Mouse (Mus musculus) limb, embryonic 12.5 days (tissue): ENCODE data around the gene Lamb3. TPM values are rescaled to one million over a fixed set of nuclear protein-coding genes. Genes with fewer than 3 reads are reported as not detected.

Experiments used
- ATAC-seq: fragments of 200-750 bp; cut with Nextera tagmentation; 2 replicates; pipeline ENCODE4 v1.8.0; 2017; ENCODE audit warnings: low read depth, moderate TSS enrichment; ENCODE audit not compliant: insufficient number of reproducible peaks, insufficient read depth, low FRiP score, low TSS enrichment
- H3K27ac ChIP-seq: fragments of 300-500 bp; sonication (generic); 2 replicates; pipeline ENCODE4 v1.5.1; 2016; ENCODE audit warnings: mild to moderate bottlenecking, moderate library complexity
- H3K27me3 ChIP-seq: fragments of 300-500 bp; sonication (generic); 2 replicates; pipeline ENCODE4 v1.6.1; 2016; ENCODE audit warnings: mild to moderate bottlenecking, moderate library complexity
- H3K36me3 ChIP-seq: fragments of 300-500 bp; sonication (generic); 2 replicates; pipeline ENCODE4 v1.6.1; 2016; ENCODE audit warnings: mild to moderate bottlenecking, moderate library complexity
- H3K4me1 ChIP-seq: fragments of 300-500 bp; sonication (generic); replicated peaks from 2 replicates; pipeline ENCODE4 v1.6.1; 2016
- H3K4me2 ChIP-seq: fragments of 300-500 bp; sonication (generic); 2 replicates; pipeline ENCODE4 v1.6.1; 2016; ENCODE audit warnings: mild to moderate bottlenecking, moderate library complexity
- H3K4me3 ChIP-seq: fragments of 300-500 bp; sonication (generic); replicated peaks from 2 replicates; pipeline ENCODE4 v1.5.1; 2016; ENCODE audit warnings: mild to moderate bottlenecking
- H3K9ac ChIP-seq: fragments of 300-500 bp; sonication (generic); replicated peaks from 2 replicates; pipeline ENCODE4 v1.6.1; 2016; ENCODE audit warnings: mild to moderate bottlenecking, moderate library complexity
- H3K9me3 ChIP-seq: fragments of 300-500 bp; sonication (generic); 2 replicates; pipeline ENCODE4 v1.6.1; 2016; ENCODE audit warnings: mild to moderate bottlenecking, moderate library complexity
- WGBS: fragments of 180-500 bp; shearing (Covaris S2); methylation state at CpG from one replicate; pipeline ENCODE4 v1.1.7; 2016; 5-methylcytosine and 5-hydroxymethylcytosine counted together
- polyA plus RNA-seq: library from polyadenylated mRNA; unstranded; fragments of >200 nt; fragmentation: Nextera tagmentation; extraction: Ambion mirVana; gene quantifications from 2 replicates; pipeline ENCODE4 v1.2.1, GENCODE M21; 2016

Lamb3 gene
- 2.0 and 2.2 TPM in 2 replicates for polyA plus RNA-seq

DNA sequence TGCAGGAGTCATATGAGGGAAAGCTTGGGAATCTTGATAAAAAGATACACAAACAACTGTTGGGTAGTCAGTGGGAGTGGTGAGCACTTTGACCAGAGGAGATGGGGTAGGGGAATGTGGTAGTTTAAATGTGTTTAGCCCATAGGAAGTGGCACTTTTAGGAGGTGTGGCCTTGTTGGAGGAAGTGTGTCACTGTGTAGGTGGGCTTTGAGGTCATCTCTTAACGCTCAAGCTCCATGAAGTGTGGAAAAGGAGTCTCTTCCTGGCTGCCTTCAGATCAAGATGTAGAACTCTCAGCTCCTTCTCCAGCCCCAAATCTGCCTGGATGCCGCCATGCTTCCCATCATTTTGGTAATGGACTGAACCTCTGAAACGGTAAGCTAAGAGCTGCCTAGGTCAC lies at the start of gene Lamb3:
Gene Lamb3, plus strand, starts transcription at position 197 of the 400 bp plus-strand sequence.
- H3K27me3 ChIP-seq, result no peaks in the 10 kb centered on the region
- WGBS, result 85% methylated on average over 3 of the region's 3 CpGs
- no peak within 1 kb of the TSS for H3K4me2 ChIP-seq
- no peaks in the 10 kb centered on the region for H3K36me3 ChIP-seq
- no peak within 1 kb of the TSS for H3K9ac ChIP-seq
- no peaks in the 10 kb centered on the region for H3K9me3 ChIP-seq
- H3K4me1 ChIP-seq, result no peaks in the 10 kb centered on the region
- no peak within 1 kb of the TSS for H3K27ac ChIP-seq
- no peak within 1 kb of the TSS for H3K4me3 ChIP-seq
- ATAC-seq, result no peak

- no peaks in the 10 kb centered on the region for H3K36me3 ChIP-seq
- peaks cover 17% of the 10 kb centered on the region for H3K4me1 ChIP-seq
- no peaks in the 10 kb centered on the region for H3K9me3 ChIP-seq
- H3K27me3 ChIP-seq, result peaks cover 16% of the 10 kb centered on the region
- no peak overlapping the region for H3K27ac ChIP-seq
- ATAC-seq, result no peak
- no peak overlapping the region for H3K4me3 ChIP-seq
- 28% methylated on average over 3 of the region's 3 CpGs for WGBS
- no peak overlapping the region for H3K9ac ChIP-seq
- no peak overlapping the region for H3K4me2 ChIP-seq
These were observed 48.3 kb upstream of the Lamb3 start for GRCm38 (mm10) chr1:193159163-193159562.

DNA sequence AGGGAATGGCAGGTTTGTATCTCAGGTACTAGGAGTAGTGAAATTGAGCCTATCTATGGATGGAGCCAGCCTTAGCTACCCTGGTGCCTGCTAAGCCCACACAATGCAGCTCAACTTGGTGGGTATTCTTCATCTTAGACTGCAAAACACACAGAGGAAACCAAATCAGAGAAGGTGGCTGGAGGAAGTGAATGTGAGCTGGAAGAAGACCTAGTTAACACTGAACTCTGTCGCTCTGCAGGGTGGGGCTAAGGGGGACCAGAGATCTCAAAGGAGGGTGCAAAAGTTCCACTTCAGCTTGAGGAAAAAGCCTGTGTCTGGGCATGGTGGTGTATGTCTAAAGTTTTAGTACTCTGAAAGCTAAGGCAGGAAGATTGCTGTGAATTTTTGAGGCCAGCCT lies 47.9 kb upstream of the Lamb3 start:
- 62% methylated on average over 1 of the region's 1 CpGs for WGBS
- Histone ChIP-seq H3K4me2 (no peak overlapping the region), H3K9me3 (no peaks in the 10 kb centered on the region), H3K9ac (no peak overlapping the region), H3K36me3 (no peaks in the 10 kb centered on the region), H3K27me3 (peaks cover 12% of the 10 kb centered on the region), H3K27ac (no peak overlapping the region), H3K4me3 (no peak overlapping the region), H3K4me1 (peaks cover 17% of the 10 kb centered on the region)
- no peak for ATAC-seq

GRCm38 (mm10) chr1:193160317-193161032 lies 47.0 kb upstream of the Lamb3 start:
- Histone ChIP-seq H3K4me3 (peak overlapping the region; percentile 27), H3K36me3 (no peaks in the 10 kb centered on the region), H3K4me2 (peak overlapping the region; percentile 54), H3K27ac (no peak overlapping the region), H3K4me1 (peaks cover 17% of the 10 kb centered on the region), H3K9ac (peak overlapping the region; percentile 37; the same call in 1 of the 2 replicates), H3K27me3 (peaks cover 4% of the 10 kb centered on the region; the same call in 1 of the 2 replicates), H3K9me3 (no peaks in the 10 kb centered on the region)
- ATAC-seq, result 0 out of 2 replicates have a peak, but pooled peaks have one; percentile 59
- 17% methylated on average over 18 of the region's 18 CpGs for WGBS

DNA sequence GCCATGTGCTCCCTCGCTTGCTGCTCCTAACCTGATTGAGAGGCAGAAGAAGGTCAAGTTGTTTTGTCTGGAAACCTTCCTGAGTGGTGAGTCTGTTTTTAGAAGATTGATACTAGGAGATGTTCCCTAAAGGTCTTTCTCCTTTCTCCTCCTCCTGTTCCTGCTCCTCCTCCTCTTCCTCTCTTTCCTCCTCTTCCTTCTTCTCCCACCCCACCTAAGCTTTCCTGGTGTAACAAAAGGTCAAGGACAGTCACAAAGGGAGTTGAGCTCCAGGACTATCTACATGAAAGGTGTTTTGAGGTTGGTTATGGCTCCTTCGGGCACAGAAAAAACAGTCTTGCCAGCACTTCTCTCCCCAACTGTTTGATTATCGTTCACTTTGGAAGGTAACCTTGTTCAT lies 39.8 kb upstream of the Lamb3 start, which contains the start of gene A130010J15Rik:
Gene A130010J15Rik, plus strand, starts transcription at position 301 of the 400 bp plus-strand sequence.
- H3K27ac ChIP-seq, result no peak within 1 kb of the TSS
- 84% methylated on average over 3 of the region's 3 CpGs for WGBS
- no peak for ATAC-seq
- no peak within 1 kb of the TSS for H3K4me3 ChIP-seq
- no peaks in the 10 kb centered on the region for H3K36me3 ChIP-seq
- H3K4me1 ChIP-seq, result peaks cover 5% of the 10 kb centered on the region
- H3K9ac ChIP-seq, result no peak within 1 kb of the TSS
- no peak within 1 kb of the TSS for H3K4me2 ChIP-seq
- H3K9me3 ChIP-seq, result no peaks in the 10 kb centered on the region
- H3K27me3 ChIP-seq, result no peaks in the 10 kb centered on the region; the same call in 1 of the 2 replicates

GRCm38 (mm10) chr1:193169228-193169627 lies 38.3 kb upstream of the Lamb3 start:
- no peak overlapping the region for H3K27ac ChIP-seq
- WGBS, result 81% methylated on average over 7 of the region's 7 CpGs

GRCm38 (mm10) chr1:193169856-193170255 lies 37.6 kb upstream of the Lamb3 start:
- no peaks in the 10 kb centered on the region for H3K36me3 ChIP-seq
- no peaks in the 10 kb centered on the region for H3K9me3 ChIP-seq
- H3K9ac ChIP-seq, result no peak overlapping the region
- ATAC-seq, result no peak
- H3K4me3 ChIP-seq, result no peak overlapping the region
- no peak overlapping the region for H3K27ac ChIP-seq
- WGBS, result 91% methylated on average over 2 of the region's 2 CpGs
- peaks cover 12% of the 10 kb centered on the region for H3K4me1 ChIP-seq
- no peaks in the 10 kb centered on the region for H3K27me3 ChIP-seq
- H3K4me2 ChIP-seq, result no peak overlapping the region

More at GRCm38 (mm10) chr1:193169228-193169627, 38.3 kb upstream of the Lamb3 start:
- H3K9me3 ChIP-seq, result no peaks in the 10 kb centered on the region
- ATAC-seq, result no peak
- H3K4me2 ChIP-seq, result no peak overlapping the region
- no peaks in the 10 kb centered on the region for H3K36me3 ChIP-seq
- H3K9ac ChIP-seq, result no peak overlapping the region
- peaks cover 10% of the 10 kb centered on the region for H3K4me1 ChIP-seq
- H3K27me3 ChIP-seq, result no peaks in the 10 kb centered on the region
- no peak overlapping the region for H3K4me3 ChIP-seq

DNA sequence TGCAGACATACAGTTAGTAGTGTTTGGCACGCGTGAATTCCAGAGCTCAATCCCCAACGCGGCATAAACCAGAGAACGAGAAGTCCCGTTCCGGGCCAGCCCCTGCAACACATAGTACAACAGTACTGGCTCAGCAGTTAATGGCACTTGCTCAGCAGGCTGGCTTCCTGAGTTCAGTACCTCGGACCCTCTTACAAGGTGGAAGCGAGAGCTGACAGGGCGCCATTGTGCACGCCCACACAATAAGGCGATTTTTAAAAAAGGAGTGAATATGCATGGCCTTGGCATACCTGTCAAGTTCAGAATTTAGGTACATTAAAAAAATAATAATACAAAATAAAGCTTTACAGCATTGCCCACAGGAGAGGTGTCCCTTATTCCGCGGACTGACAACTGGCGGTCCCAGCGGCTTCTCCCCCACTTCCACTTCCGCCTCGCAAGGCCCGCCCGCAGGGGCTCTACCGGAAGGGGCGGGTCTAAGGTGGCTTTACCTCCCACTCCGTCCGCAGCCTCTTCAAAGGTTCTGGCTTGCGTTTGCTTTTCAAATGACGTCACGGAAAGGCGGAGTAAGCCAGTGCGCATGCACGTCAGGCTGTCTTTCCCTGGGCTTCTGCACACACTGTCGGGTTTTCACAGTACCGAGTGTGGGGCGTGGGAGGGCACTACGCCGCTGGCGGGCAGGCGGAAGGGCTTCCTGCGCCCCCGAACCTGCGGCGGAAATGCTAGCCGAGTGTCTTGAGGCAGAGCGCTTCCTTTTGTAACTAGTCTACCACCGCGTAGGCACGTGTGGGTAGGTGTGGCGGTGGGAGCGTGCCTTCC lies 34.3 kb upstream of the Lamb3 start:
- 2% methylated on average over 48 of the region's 48 CpGs for WGBS
- Histone ChIP-seq H3K27ac (peak overlapping the region; percentile 87), H3K4me2 (peak overlapping the region; percentile 78), H3K27me3 (no peaks in the 10 kb centered on the region), H3K9ac (peak overlapping the region; percentile 77), H3K4me1 (peaks cover 12% of the 10 kb centered on the region), H3K9me3 (no peaks in the 10 kb centered on the region), H3K4me3 (peak overlapping the region; percentile 65), H3K36me3 (no peaks in the 10 kb centered on the region)
- peak; percentile 99 for ATAC-seq

GRCm38 (mm10) chr1:193173810-193174129 lies 33.7 kb upstream of the Lamb3 start:
- no peaks in the 10 kb centered on the region for H3K9me3 ChIP-seq
- no peaks in the 10 kb centered on the region for H3K36me3 ChIP-seq
- peak overlapping the region; percentile 78 for H3K4me2 ChIP-seq
- peak overlapping the region; percentile 77 for H3K9ac ChIP-seq
- WGBS, result 23% methylated on average over 9 of the region's 9 CpGs
- peaks cover 12% of the 10 kb centered on the region for H3K4me1 ChIP-seq
- peak overlapping the region; percentile 87 for H3K27ac ChIP-seq
- no peaks in the 10 kb centered on the region for H3K27me3 ChIP-seq
- H3K4me3 ChIP-seq, result peak overlapping the region; percentile 65
- ATAC-seq, result no peak

DNA sequence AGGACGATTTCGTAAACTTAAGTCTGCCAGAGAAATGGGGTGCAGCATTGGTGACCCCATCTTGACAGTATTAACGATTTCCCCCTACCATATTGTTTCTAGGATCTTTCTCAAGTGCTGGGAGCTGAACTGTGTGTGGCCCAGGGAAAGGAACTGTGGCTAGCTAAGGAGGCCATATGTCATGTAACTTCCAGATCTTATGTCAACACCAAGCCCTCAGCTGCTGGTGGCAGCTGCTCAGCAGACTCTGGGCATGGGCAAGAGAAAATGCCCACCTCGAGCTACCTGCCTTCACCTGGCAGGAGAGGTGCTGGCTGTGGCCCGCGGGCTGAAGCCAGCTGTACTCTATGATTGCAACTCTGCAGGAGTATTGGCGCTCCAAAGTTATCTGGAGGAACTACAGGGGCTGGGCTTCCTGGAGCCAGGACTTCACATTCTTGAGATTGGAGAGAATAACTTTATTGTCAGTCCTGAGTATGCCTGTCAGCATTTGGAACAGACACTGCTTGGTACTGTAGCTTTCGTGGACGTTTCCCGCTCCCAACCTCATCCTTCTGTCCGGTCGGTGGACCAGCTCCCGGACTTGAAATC lies 33.3 kb upstream of the Lamb3 start:
- H3K9ac ChIP-seq, result peak overlapping the region; percentile 77; the same call in 1 of the 2 replicates
- H3K27ac ChIP-seq, result peak overlapping the region; percentile 87; the same call in 1 of the 2 replicates
- no peaks in the 10 kb centered on the region for H3K27me3 ChIP-seq
- H3K4me3 ChIP-seq, result peak overlapping the region; percentile 65
- WGBS, result 87% methylated on average over 13 of the region's 13 CpGs
- no peak for ATAC-seq
- H3K4me2 ChIP-seq, result peak overlapping the region; percentile 78
- H3K4me1 ChIP-seq, result peaks cover 12% of the 10 kb centered on the region
- H3K36me3 ChIP-seq, result no peaks in the 10 kb centered on the region
- H3K9me3 ChIP-seq, result no peaks in the 10 kb centered on the region

- Histone ChIP-seq H3K9ac (no peak overlapping the region), H3K4me3 (no peak overlapping the region), H3K27ac (no peak overlapping the region), H3K9me3 (no peaks in the 10 kb centered on the region), H3K4me1 (0 out of 2 replicates have a peak, but pooled peaks cover 6% of the 10 kb centered on the region), H3K36me3 (no peaks in the 10 kb centered on the region), H3K4me2 (no peak overlapping the region), H3K27me3 (no peaks in the 10 kb centered on the region; the same call in 1 of the 2 replicates)
- 86% methylated on average over 3 of the region's 3 CpGs for WGBS
- ATAC-seq, result no peak
These were observed 26.4 kb upstream of the Lamb3 start for GRCm38 (mm10) chr1:193181104-193181503.
